Mouse (Mus musculus) midbrain, embryonic 10.5 days (tissue): ENCODE measurements around the gene Gm136. TPM values are rescaled to one million over a fixed set of nuclear protein-coding genes. Genes with fewer than 3 reads are reported as not detected.

Source experiments
- DNase-seq: peaks from one replicate; pipeline ENCODE4 v3.0.0-alpha.2; 2017; ENCODE audit warnings: low spot score
- H3K27ac ChIP-seq: fragments of 300-500 bp; sonication (generic); replicated peaks from 2 replicates; pipeline ENCODE4 v1.5.1; 2016; ENCODE audit warnings: mild to moderate bottlenecking
- H3K27me3 ChIP-seq: fragments of 300-500 bp; sonication (generic); 2 replicates; pipeline ENCODE4 v1.6.1; 2016; ENCODE audit warnings: low read depth, mild to moderate bottlenecking; ENCODE audit not compliant: poor library complexity, severe bottlenecking
- H3K36me3 ChIP-seq: fragments of 300-500 bp; sonication (generic); 2 replicates; pipeline ENCODE4 v1.6.1; 2016; ENCODE audit warnings: mild to moderate bottlenecking, moderate library complexity
- H3K4me1 ChIP-seq: fragments of 300-500 bp; sonication (generic); 2 replicates; pipeline ENCODE4 v1.6.1; 2016
- H3K4me3 ChIP-seq: fragments of 300-500 bp; sonication (generic); 2 replicates; pipeline ENCODE4 v1.5.1; 2016; ENCODE audit warnings: mild to moderate bottlenecking, moderate library complexity
- H3K9me3 ChIP-seq: fragments of 300-500 bp; sonication (generic); replicated peaks from 2 replicates; pipeline ENCODE4 v1.6.1; 2016; ENCODE audit warnings: mild to moderate bottlenecking
- WGBS: fragments of 180-500 bp; shearing (Covaris S2); methylation state at CpG from one replicate; pipeline ENCODE4 v1.1.7; 2016; 5-methylcytosine and 5-hydroxymethylcytosine counted together
- polyA plus RNA-seq: library from polyadenylated mRNA; unstranded; fragments of >200 nt; fragmentation: Nextera tagmentation; extraction: Ambion mirVana; gene quantifications from 2 replicates; pipeline ENCODE4 v1.2.1, GENCODE M21; 2016

Gene Gm136
- polyA plus RNA-seq, 1 experiment from 2014 or later, result not detected

- H3K36me3 ChIP-seq, result no peaks in the 10 kb centered on the region
- H3K27me3 ChIP-seq, result no peaks in the 10 kb centered on the region
- peak; percentile 75 for DNase-seq
- no peak overlapping the region for H3K4me3 ChIP-seq
- no peaks in the 10 kb centered on the region for H3K9me3 ChIP-seq
- WGBS, result 50% methylated on average over 5 of the region's 5 CpGs
- no peak overlapping the region for H3K27ac ChIP-seq
- no peaks in the 10 kb centered on the region for H3K4me1 ChIP-seq
Measured at GRCm38 (mm10) chr4:34701528-34701927, 54.5 kb downstream of the Gm136 start.

Other genes starting within 250 kb of the Gm136 start
- gene Akirin2, start 205.3 kb downstream of the Gm136 start, polyA plus RNA-seq, result 58.7 and 67.0 TPM in 2 replicates
- gene Orc3, start 141.3 kb downstream of the Gm136 start, polyA plus RNA-seq, result 109 TPM in 2 replicates
- 75.2 and 79.0 TPM in 2 replicates for gene Rars2, start 141.3 kb downstream of the Gm136 start, polyA plus RNA-seq
- 63.4 and 68.0 TPM in 2 replicates for gene Slc35a1, start 68.8 kb downstream of the Gm136 start, polyA plus RNA-seq
- 0.46 and 0.73 TPM in 2 replicates for gene Cfap206, start 26.1 kb downstream of the Gm136 start, polyA plus RNA-seq
- gene Smim8, start 22.2 kb upstream of the Gm136 start, polyA plus RNA-seq, result 38.8 and 41.5 TPM in 2 replicates
- 22.1 and 26.5 TPM in 2 replicates for gene Zfp292, start 126.7 kb upstream of the Gm136 start, polyA plus RNA-seq
- gene Cga, start 137.5 kb upstream of the Gm136 start, polyA plus RNA-seq, result 0.27 and 0.30 TPM in 2 replicates